Mouse (Mus musculus) myocyte (in vitro differentiated cells): ENCODE measurements at regions not wholly inside any gene's neighbourhood (a gene's known extent, or its start where the extent isn't known, plus 50 kb on each side); places are given as distances from the start of the nearest gene placed in this dataset.

ENCODE experiments used
- H3K27me3 ChIP-seq: one replicate; pipeline ENCODE4 v1.6.1; 2011; ENCODE audit not compliant: control insufficient read depth, insufficient read depth, insufficient read length
- H3K36me3 ChIP-seq: one replicate; pipeline ENCODE4 v1.6.1; 2011; ENCODE audit not compliant: control insufficient read depth, insufficient read depth
- H3K4me2 ChIP-seq: one replicate; pipeline ENCODE4 v1.6.1; 2011; ENCODE audit warnings: low read depth, control low read depth
- H3K4me3 ChIP-seq: one replicate; pipeline ENCODE4 v1.5.1; 2011; ENCODE audit warnings: mild to moderate bottlenecking, control low read depth, moderate library complexity
- H3K79me2 ChIP-seq: one replicate; pipeline ENCODE4 v1.6.1; 2011; ENCODE audit not compliant: control insufficient read depth, insufficient read depth
- H3ac ChIP-seq: one replicate; pipeline ENCODE4 v1.6.1; 2011; ENCODE audit not compliant: control insufficient read depth, insufficient read length
- CEBPB ChIP-seq: IDR thresholded peaks from 2 replicates; pipeline ENCODE4 v1.6.1; 2011; ENCODE audit warnings: mild to moderate bottlenecking, moderate library complexity; ENCODE audit not compliant: poor library complexity, insufficient read depth, severe bottlenecking
- E2F4 ChIP-seq: IDR thresholded peaks from one replicate; pipeline ENCODE4 v1.6.1; 2011; ENCODE audit warnings: mild to moderate bottlenecking, control low read depth, moderate library complexity; ENCODE audit not compliant: insufficient read depth
- MAX ChIP-seq: IDR thresholded peaks from one replicate; pipeline ENCODE4 v1.6.1; 2011; ENCODE audit warnings: low read depth, mild to moderate bottlenecking, control low read depth
- MYOD1 ChIP-seq, 3 experiments: IDR thresholded peaks; one replicate each; pipeline ENCODE4 v1.6.1; 2011; ENCODE audit warnings: control low read depth in 2 of 3, low read depth in 2 of 3, mild to moderate bottlenecking in 2 of 3, moderate library complexity in 1 of 3; ENCODE audit not compliant: insufficient read length in 2 of 3, control insufficient read depth in 1 of 3
- MYOG ChIP-seq, 3 experiments: IDR thresholded peaks; one replicate each; pipeline ENCODE4 v1.6.1; 2011; ENCODE audit warnings: control low read depth in 2 of 3, low read depth in 2 of 3, mild to moderate bottlenecking in 2 of 3; ENCODE audit not compliant: insufficient read length in 2 of 3, control insufficient read depth in 1 of 3, insufficient read depth in 1 of 3
- POLR2A ChIP-seq: IDR thresholded peaks from one replicate; pipeline ENCODE4 v1.6.1; 2011; ENCODE audit warnings: low read depth, mild to moderate bottlenecking, control low read depth, moderate library complexity; ENCODE audit not compliant: insufficient read length
- POLR2AphosphoS2 ChIP-seq: IDR thresholded peaks from one replicate; pipeline ENCODE4 v1.6.1; 2011; ENCODE audit warnings: low read depth, control low read depth; ENCODE audit not compliant: insufficient read length
- REST ChIP-seq: IDR thresholded peaks from one replicate; pipeline ENCODE4 v1.6.1; 2011; ENCODE audit warnings: mild to moderate bottlenecking, control low read depth, moderate library complexity; ENCODE audit not compliant: insufficient read depth, insufficient read length
- SRF ChIP-seq: IDR thresholded peaks from one replicate; pipeline ENCODE4 v1.6.1; 2011; ENCODE audit warnings: low read depth; ENCODE audit not compliant: control insufficient read depth, insufficient read length
- TCF12 ChIP-seq: IDR thresholded peaks from one replicate; pipeline ENCODE4 v1.6.1; 2011; ENCODE audit warnings: mild to moderate bottlenecking, control low read depth; ENCODE audit not compliant: poor library complexity, insufficient read depth, severe bottlenecking
- TCF3 ChIP-seq: IDR thresholded peaks from one replicate; pipeline ENCODE4 v1.6.1; 2011; ENCODE audit warnings: low read depth, control low read depth; ENCODE audit not compliant: insufficient read length
- USF1 ChIP-seq: IDR thresholded peaks from one replicate; pipeline ENCODE4 v1.6.1; 2011; ENCODE audit warnings: low read depth, mild to moderate bottlenecking, control low read depth, moderate library complexity

GRCm38 (mm10) chr6:117569576-117570326, 271.2 kb upstream of the Zfp637 start:
- H3ac ChIP-seq: no peak overlapping the region
- no peaks in the 10 kb centered on the region for H3K36me3 ChIP-seq
- TF ChIP-seq MAX (no peak), MYOD1 (IDR thresholded peaks at IDR 0.05; ENCODE audit: control insufficient read depth in 1 of 3, insufficient read length in 2 of 3, low read depth in 2 of 3) (no peak), REST (no peak), USF1 (no peak), E2F4 (no peak), POLR2AphosphoS2 (no peak), POLR2A (no peak), CEBPB (no peak), TCF3 (no peak), SRF (no peak), MYOG (IDR thresholded peaks at IDR 0.05; ENCODE audit: control insufficient read depth in 1 of 3, insufficient read depth in 1 of 3, insufficient read length in 2 of 3, low read depth in 2 of 3) (no peak), TCF12 (no peak)
- H3K27me3 ChIP-seq: no peaks in the 10 kb centered on the region
- H3K4me2 ChIP-seq: no peak overlapping the region
- no peaks in the 10 kb centered on the region for H3K79me2 ChIP-seq
- no peak overlapping the region for H3K4me3 ChIP-seq

GRCm38 (mm10) chr6:117570346-117570745, 270.6 kb upstream of the Zfp637 start:
- Histone ChIP-seq H3K4me3 (no peak overlapping the region), H3K79me2 (no peaks in the 10 kb centered on the region), H3K4me2 (no peak overlapping the region), H3K27me3 (no peaks in the 10 kb centered on the region), H3K36me3 (no peaks in the 10 kb centered on the region), H3ac (no peak overlapping the region)
- TF ChIP-seq TCF3 (no peak), MYOD1 (IDR thresholded peaks at IDR 0.05; ENCODE audit: control insufficient read depth in 1 of 3, insufficient read length in 2 of 3, low read depth in 2 of 3) (no peak), CEBPB (no peak), REST (no peak), E2F4 (no peak), TCF12 (no peak), SRF (no peak), USF1 (no peak)

- Histone ChIP-seq H3K4me2 (no peak overlapping the region), H3K4me3 (no peak overlapping the region), H3K27me3 (no peaks in the 10 kb centered on the region), H3ac (no peak overlapping the region), H3K36me3 (no peaks in the 10 kb centered on the region), H3K79me2 (no peaks in the 10 kb centered on the region)
- no peak for TF ChIP-seq TCF3
- TF ChIP-seq USF1: no peak
- TF ChIP-seq CEBPB: no peak
- no peak for TF ChIP-seq E2F4
Measured at GRCm38 (mm10) chr6:117570791-117571190, 270.2 kb upstream of the Zfp637 start.

- Histone ChIP-seq H3ac (no peak overlapping the region), H3K79me2 (no peaks in the 10 kb centered on the region), H3K4me2 (no peak overlapping the region), H3K36me3 (no peaks in the 10 kb centered on the region), H3K27me3 (no peaks in the 10 kb centered on the region), H3K4me3 (no peak overlapping the region)
- TF ChIP-seq MYOG (IDR thresholded peaks at IDR 0.05; ENCODE audit: control insufficient read depth in 1 of 3, insufficient read depth in 1 of 3, insufficient read length in 2 of 3, low read depth in 2 of 3) (no peak), TCF3 (no peak), MAX (no peak), POLR2AphosphoS2 (no peak), USF1 (no peak), CEBPB (no peak), MYOD1 (IDR thresholded peaks at IDR 0.05; ENCODE audit: control insufficient read depth in 1 of 3, insufficient read length in 2 of 3, low read depth in 2 of 3) (no peak), REST (no peak), E2F4 (no peak), POLR2A (no peak), SRF (no peak), TCF12 (no peak)
Measured at GRCm38 (mm10) chr6:117572006-117572405, 269.0 kb upstream of the Zfp637 start.

GRCm38 (mm10) chr6:117573371-117573770, 267.6 kb upstream of the Zfp637 start:
- H3ac ChIP-seq: no peak overlapping the region
- no peaks in the 10 kb centered on the region for H3K36me3 ChIP-seq
- no peak overlapping the region for H3K4me3 ChIP-seq
- no peak overlapping the region for H3K4me2 ChIP-seq
- no peaks in the 10 kb centered on the region for H3K79me2 ChIP-seq
- H3K27me3 ChIP-seq: no peaks in the 10 kb centered on the region
- TF ChIP-seq TCF3 (no peak), REST (no peak), MYOG (IDR thresholded peaks at IDR 0.05; ENCODE audit: control insufficient read depth in 1 of 3, insufficient read depth in 1 of 3, insufficient read length in 2 of 3, low read depth in 2 of 3) (no peak), TCF12 (no peak), CEBPB (no peak), E2F4 (no peak), SRF (no peak), MAX (no peak), USF1 (no peak), POLR2A (no peak), POLR2AphosphoS2 (no peak), MYOD1 (IDR thresholded peaks at IDR 0.05; ENCODE audit: control insufficient read depth in 1 of 3, insufficient read length in 2 of 3, low read depth in 2 of 3) (no peak)
